Mouse (Mus musculus): ENCODE results near the gene Xdh. TPM values are rescaled to one million over a fixed set of nuclear protein-coding genes. Genes with fewer than 3 reads are reported as not detected.

The Xdh gene
- total RNA-seq, 1 experiment = 0.13 TPM

DNA sequence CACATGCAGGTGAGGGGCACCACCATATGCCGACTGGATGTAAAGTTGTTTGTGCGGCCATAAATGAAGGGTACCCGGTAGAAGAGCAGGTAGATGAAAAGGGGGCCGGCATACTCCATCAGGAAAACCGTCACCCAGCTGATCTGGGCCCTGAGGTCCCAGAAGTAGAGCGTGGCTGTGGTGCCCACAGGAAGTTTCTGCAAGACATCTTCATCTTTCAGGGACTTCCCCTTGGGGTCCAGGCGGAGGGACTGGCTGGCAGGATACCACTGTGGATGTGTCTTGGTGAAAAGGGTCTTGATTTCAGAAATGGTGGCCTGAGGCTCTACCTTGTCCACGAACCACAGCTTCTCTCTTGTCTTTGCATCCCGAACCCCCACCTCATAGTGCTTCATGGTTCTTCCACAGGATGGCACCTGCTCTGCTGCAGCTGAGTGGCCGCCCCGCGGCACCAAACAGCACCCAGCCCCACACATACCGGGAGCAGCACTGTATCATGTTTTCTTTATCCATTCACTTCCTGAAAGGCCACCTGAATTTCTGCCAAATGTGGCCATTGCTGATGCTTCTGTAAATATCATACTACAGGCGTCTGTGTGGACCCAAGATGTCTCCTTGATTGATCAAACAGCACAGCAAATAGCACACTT lies 78.9 kb downstream of the Xdh start:
- no peak overlapping the region for H3K9ac ChIP-seq (ENCODE audit: insufficient read depth, low read depth, low read length, poor library complexity, severe bottlenecking)
- H3K9me3 ChIP-seq (ENCODE audit: control insufficient read depth, insufficient read depth, low read depth, low read length) = no peaks in the 10 kb centered on the region
- no peaks in the 10 kb centered on the region for H3K4me1 ChIP-seq (ENCODE audit: control insufficient read depth in 2 of 2, insufficient read depth in 2 of 2, low read length in 2 of 2, poor library complexity in 1 of 2)
- TF ChIP-seq MAFK (IDR thresholded peaks at IDR 0.05; ENCODE audit: insufficient read depth, low read depth, low read length) = no peak
- TF ChIP-seq ZC3H11A (IDR thresholded peaks at IDR 0.05; ENCODE audit: borderline replicate concordance, low read depth, low read length) = no peak
- TF ChIP-seq HCFC1 (IDR thresholded peaks at IDR 0.05; ENCODE audit: borderline replicate concordance, insufficient read depth, low read length) = no peak
- no peak for TF ChIP-seq CHD2 (IDR thresholded peaks at IDR 0.05; ENCODE audit: low read depth, low read length)
- TF ChIP-seq ZNF384 (IDR thresholded peaks at IDR 0.05; ENCODE audit: low read depth, low read length) = no peak
- no peak overlapping the region for H3K27ac ChIP-seq (ENCODE audit: insufficient read depth, low read depth, low read length, poor library complexity, severe bottlenecking)
- no peaks in the 10 kb centered on the region for H3K36me3 ChIP-seq (ENCODE audit: control insufficient read depth, insufficient read depth, low read length, poor library complexity, severe bottlenecking)
- in situ Hi-C loops (cut with MboI; ENCODE audit: low sequenced_read_pairs in 2 of 2, unreplicated experiment in 2 of 2) = no loop called here
- no peak for DNase-seq (ENCODE audit: low read depth, low spot score)
- no peak overlapping the region for H3K4me3 ChIP-seq (ENCODE audit: insufficient read depth in 1 of 2, low read depth in 1 of 2, low read length in 2 of 2, poor library complexity in 1 of 2, severe bottlenecking in 1 of 2)

DNA sequence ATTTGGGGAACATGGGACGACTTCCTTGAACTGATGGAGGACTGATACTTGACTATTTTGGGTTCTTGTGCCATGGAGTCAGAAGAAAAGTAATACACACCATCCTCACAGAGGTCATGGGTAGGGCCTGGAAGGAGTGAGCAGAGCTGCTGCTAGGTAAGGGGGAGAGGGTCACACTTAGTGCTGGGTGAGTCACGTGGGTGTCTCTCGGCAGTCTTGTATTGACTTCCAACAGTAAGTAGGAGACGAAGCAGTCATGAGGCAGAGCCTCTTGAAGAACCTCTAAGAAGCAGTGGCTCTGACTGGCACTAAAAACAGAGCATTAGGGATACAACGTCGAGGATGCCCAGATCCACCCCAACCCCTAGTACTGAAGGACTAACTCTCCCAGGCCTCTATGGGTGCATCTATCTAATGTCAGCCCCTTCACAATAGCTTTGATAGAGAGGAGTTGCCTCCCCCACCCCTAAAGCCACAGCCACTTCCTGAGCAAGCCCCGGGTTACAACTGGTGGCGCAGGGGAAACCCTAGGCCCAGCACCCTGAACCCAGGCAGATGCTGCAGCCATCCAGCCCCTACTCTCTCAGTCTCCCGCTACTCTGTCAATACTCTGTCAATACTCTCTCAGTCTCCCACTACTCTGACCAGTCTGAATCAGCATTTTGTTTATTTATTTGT lies 80.8 kb downstream of the Xdh start:
- no peak overlapping the region for H3K27ac ChIP-seq (ENCODE audit: insufficient read depth, low read depth, low read length, poor library complexity, severe bottlenecking)
- no peak overlapping the region for H3K9ac ChIP-seq (ENCODE audit: insufficient read depth, low read depth, low read length, poor library complexity, severe bottlenecking)
- in situ Hi-C loops (cut with MboI; ENCODE audit: low sequenced_read_pairs in 2 of 2, unreplicated experiment in 2 of 2) = no loop called here
- H3K4me3 ChIP-seq (ENCODE audit: insufficient read depth in 1 of 2, low read depth in 1 of 2, low read length in 2 of 2, poor library complexity in 1 of 2, severe bottlenecking in 1 of 2) = no peak overlapping the region
- no peaks in the 10 kb centered on the region for H3K36me3 ChIP-seq (ENCODE audit: control insufficient read depth, insufficient read depth, low read length, poor library complexity, severe bottlenecking)
- no peaks in the 10 kb centered on the region for H3K4me1 ChIP-seq (ENCODE audit: control insufficient read depth in 2 of 2, insufficient read depth in 2 of 2, low read length in 2 of 2, poor library complexity in 1 of 2)
- no peak for DNase-seq (ENCODE audit: low read depth, low spot score)
- TF ChIP-seq CHD2 (IDR thresholded peaks at IDR 0.05; ENCODE audit: low read depth, low read length) (no peak), MAFK (IDR thresholded peaks at IDR 0.05; ENCODE audit: insufficient read depth, low read depth, low read length) (no peak), HCFC1 (IDR thresholded peaks at IDR 0.05; ENCODE audit: borderline replicate concordance, insufficient read depth, low read length) (no peak), ZC3H11A (IDR thresholded peaks at IDR 0.05; ENCODE audit: borderline replicate concordance, low read depth, low read length) (no peak)
- H3K9me3 ChIP-seq (ENCODE audit: control insufficient read depth, insufficient read depth, low read depth, low read length) = no peaks in the 10 kb centered on the region

DNA sequence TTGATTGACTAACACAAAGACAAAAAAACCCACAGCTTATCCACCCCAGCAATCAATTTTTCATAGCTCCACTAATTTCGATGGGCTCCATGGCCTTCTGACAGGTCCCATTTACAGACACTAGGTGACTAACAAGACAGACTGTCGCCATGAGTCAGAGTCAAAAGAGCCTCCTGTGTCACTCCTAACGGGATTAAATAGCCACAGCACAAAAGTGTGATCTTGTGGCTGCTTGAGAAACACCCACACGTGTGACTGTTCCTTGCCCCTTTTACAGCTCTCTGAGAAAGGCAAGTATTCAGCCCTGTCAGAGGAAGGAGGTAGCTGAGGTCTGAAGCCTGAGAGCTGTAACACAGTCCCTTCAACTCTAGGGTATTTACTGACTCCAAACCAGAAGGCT lies 96.3 kb downstream of the Xdh start:
- DNase-seq (ENCODE audit: low read depth, low spot score) = no peak
- Histone ChIP-seq H3K36me3 (ENCODE audit: control insufficient read depth, insufficient read depth, low read length, poor library complexity, severe bottlenecking) (no peaks in the 10 kb centered on the region), H3K27ac (ENCODE audit: insufficient read depth, low read depth, low read length, poor library complexity, severe bottlenecking) (no peak overlapping the region), H3K4me3 (ENCODE audit: insufficient read depth in 1 of 2, low read depth in 1 of 2, low read length in 2 of 2, poor library complexity in 1 of 2, severe bottlenecking in 1 of 2) (no peak overlapping the region), H3K9ac (ENCODE audit: insufficient read depth, low read depth, low read length, poor library complexity, severe bottlenecking) (no peak overlapping the region), H3K9me3 (ENCODE audit: control insufficient read depth, insufficient read depth, low read depth, low read length) (no peaks in the 10 kb centered on the region), H3K4me1 (ENCODE audit: control insufficient read depth in 2 of 2, insufficient read depth in 2 of 2, low read length in 2 of 2, poor library complexity in 1 of 2) (no peaks in the 10 kb centered on the region)
- TF ChIP-seq MAFK (IDR thresholded peaks at IDR 0.05; ENCODE audit: insufficient read depth, low read depth, low read length) (no peak), CHD2 (IDR thresholded peaks at IDR 0.05; ENCODE audit: low read depth, low read length) (no peak), ZC3H11A (IDR thresholded peaks at IDR 0.05; ENCODE audit: borderline replicate concordance, low read depth, low read length) (no peak), HCFC1 (IDR thresholded peaks at IDR 0.05; ENCODE audit: borderline replicate concordance, insufficient read depth, low read length) (no peak), ZNF384 (IDR thresholded peaks at IDR 0.05; ENCODE audit: low read depth, low read length) (no peak)
- in situ Hi-C loops (cut with MboI; ENCODE audit: low sequenced_read_pairs in 2 of 2, unreplicated experiment in 2 of 2) = no loop called here

DNA sequence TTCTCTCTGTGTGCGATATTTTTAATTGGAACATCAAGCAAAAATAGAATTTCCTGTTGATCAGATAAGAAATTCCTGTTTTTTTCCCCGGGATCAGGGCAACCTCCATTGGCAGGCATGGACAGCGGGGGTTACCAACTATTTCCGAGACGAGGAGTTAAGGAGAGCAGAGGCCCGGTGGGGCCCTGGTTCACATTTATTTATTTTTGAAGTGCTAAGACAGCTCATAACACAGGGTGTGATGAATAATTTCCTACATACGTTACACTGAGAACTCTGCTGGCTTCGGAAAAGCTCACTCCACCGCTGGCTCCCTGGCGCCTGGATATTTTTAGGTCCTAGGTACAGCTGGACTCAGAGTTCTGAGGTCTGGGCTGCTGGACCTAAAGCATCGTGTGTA lies 97.0 kb downstream of the Xdh start:
- DNase-seq (ENCODE audit: low read depth, low spot score) = no peak
- no peak overlapping the region for H3K4me3 ChIP-seq (ENCODE audit: insufficient read depth in 1 of 2, low read depth in 1 of 2, low read length in 2 of 2, poor library complexity in 1 of 2, severe bottlenecking in 1 of 2)
- in situ Hi-C loops (cut with MboI; ENCODE audit: low sequenced_read_pairs in 2 of 2, unreplicated experiment in 2 of 2) = no loop called here
- TF ChIP-seq ZC3H11A (IDR thresholded peaks at IDR 0.05; ENCODE audit: borderline replicate concordance, low read depth, low read length) (no peak), ZNF384 (IDR thresholded peaks at IDR 0.05; ENCODE audit: low read depth, low read length) (no peak), CHD2 (IDR thresholded peaks at IDR 0.05; ENCODE audit: low read depth, low read length) (no peak)
- no peak overlapping the region for H3K27ac ChIP-seq (ENCODE audit: insufficient read depth, low read depth, low read length, poor library complexity, severe bottlenecking)
- no peaks in the 10 kb centered on the region for H3K4me1 ChIP-seq (ENCODE audit: control insufficient read depth in 2 of 2, insufficient read depth in 2 of 2, low read length in 2 of 2, poor library complexity in 1 of 2)
- no peaks in the 10 kb centered on the region for H3K9me3 ChIP-seq (ENCODE audit: control insufficient read depth, insufficient read depth, low read depth, low read length)
- no peak overlapping the region for H3K9ac ChIP-seq (ENCODE audit: insufficient read depth, low read depth, low read length, poor library complexity, severe bottlenecking)
- no peaks in the 10 kb centered on the region for H3K36me3 ChIP-seq (ENCODE audit: control insufficient read depth, insufficient read depth, low read length, poor library complexity, severe bottlenecking)

All from ES-E14 (cell line).